Mouse (Mus musculus) heart, postnatal 0 days (tissue): ENCODE measurements around the gene Tmem159.

Experiments used
- CTCF ChIP-seq: IDR thresholded peaks from 2 replicates; pipeline ENCODE4 v1.5.1; 2016; ENCODE audit warnings: antibody characterized with exemption, control low read depth, low read depth
- EP300 ChIP-seq: IDR thresholded peaks from 2 replicates; pipeline ENCODE4 v1.6.1; 2016; ENCODE audit warnings: antibody characterized with exemption, low read depth

GRCm38 (mm10) chr7:120068114-120068513, 34.0 kb upstream of the Tmem159 start:
- TF ChIP-seq CTCF (no peak), EP300 (no peak)
